Mouse (Mus musculus): ENCODE data around the gene Sp2.

Gene Sp2

DNA sequence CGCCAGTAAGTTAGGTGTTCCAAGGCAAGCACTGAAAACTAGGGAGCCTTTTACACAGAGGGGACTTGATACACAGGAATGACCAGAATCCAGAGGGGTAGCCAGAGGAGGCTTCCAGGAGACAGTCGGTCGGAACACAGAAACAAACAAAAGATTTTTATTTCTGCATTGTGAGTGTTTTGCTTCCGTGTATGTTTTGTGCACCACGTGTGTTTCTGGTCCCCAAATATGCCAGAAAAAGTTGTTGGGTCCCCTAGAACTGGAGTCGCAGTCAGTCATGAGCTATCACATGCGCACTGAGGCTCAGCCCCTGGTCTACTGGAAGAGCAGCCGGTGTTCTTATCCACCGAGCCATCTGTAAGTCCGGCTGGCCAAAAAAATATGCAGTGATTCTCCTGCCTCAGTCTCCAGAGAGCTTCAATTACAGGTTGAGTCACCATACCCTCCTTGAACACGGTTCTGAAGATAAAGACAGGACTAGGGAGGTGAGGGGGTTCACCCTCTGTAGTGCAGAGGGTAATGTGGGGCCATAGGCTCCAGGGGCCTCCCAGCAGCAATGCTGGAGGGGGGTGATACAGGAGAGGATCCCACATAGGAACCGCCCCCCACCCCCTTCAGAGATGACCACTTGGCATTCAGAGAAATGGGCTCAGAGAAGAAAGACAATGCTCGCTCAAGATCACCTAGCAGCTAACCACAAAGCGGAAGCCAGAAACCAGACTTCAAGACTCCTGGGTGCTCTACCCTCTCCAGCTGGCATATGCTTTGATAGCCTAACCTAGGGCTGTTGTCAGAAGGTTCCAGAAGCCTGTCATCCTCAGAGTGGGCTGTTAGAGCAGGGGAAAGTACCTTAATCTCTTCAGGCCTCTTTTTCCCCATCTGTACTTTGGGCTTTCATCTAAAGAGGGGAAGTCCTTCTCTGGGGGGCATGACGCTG is 13.3 kb upstream of the Sp2 start:
- DNase-seq (ENCODE audit: low spot score in 2 of 2) = no peak

DNA sequence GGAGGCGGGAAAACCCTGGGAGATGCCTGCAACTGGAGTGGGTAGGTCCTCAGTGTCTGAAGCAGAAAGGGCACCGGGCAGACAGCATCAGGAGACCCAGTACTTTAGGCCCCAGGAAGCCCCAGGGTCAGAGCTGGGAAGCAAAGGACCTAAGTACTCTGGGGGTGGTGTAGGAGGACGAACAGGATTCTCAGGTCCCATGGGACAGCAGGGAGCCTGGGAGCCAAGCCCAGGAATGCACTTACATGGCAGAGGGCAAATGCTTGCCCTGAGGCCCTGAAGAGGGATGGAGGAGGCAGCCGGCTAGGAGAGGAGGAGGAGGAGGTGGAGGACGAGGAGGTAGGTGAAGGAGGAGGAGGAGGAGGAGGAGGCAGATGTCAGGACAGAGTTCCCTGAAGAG is 12.3 kb upstream of the Sp2 start:
- DNase-seq (ENCODE audit: low spot score in 2 of 2) = no peak

DNA sequence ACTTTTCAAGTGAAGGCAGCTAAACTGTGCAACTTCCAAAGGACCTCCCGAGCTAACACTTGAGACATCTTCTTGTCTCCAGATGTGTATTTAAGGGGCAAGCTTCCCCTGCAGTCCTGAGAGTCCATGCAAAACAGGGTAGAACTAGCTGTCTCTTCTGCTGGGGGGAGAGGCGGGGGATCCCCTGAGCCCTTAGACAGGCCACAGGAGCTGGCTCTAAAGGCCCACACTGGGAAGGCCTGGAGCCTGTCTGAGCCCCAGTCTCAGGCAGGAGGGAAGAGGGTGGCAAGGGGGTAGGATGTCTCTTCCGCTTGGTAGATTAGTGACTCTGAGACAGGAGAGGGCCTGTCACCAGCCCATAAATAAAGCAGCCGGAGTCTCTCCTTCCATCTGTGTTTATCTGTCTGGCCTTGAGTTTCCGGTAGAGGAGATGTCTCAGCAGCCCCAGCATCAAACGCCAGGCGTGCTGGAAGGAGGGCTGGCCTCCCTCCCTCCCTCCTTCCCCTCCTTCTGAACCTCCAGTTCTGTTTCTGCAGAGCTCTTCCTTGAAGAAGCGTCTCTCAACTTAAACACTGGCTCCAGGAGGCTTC is 10.1 kb upstream of the Sp2 start:
- no peak for DNase-seq (ENCODE audit: low spot score in 2 of 2)

DNA sequence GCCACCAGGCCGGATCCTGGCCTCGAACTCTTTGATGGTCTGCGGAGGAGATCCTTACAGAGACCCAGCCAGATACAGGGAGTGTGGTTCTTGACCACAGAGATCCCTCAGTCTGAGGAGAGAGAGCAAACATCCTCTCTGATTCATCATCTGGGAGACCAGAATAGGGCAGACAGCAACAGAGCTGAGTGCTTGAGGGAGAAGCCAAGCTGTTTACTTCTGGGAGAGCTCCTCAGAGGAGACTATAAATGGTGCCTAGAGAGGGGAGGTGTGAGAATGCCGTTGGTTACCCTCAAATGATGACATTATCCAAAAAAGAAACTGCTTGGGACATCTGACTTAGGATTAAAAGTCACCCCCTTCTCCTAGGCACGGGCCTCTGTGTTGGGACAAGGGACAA is 8.7 kb upstream of the Sp2 start:
- DNase-seq (ENCODE audit: low spot score in 2 of 2) = no peak

DNA sequence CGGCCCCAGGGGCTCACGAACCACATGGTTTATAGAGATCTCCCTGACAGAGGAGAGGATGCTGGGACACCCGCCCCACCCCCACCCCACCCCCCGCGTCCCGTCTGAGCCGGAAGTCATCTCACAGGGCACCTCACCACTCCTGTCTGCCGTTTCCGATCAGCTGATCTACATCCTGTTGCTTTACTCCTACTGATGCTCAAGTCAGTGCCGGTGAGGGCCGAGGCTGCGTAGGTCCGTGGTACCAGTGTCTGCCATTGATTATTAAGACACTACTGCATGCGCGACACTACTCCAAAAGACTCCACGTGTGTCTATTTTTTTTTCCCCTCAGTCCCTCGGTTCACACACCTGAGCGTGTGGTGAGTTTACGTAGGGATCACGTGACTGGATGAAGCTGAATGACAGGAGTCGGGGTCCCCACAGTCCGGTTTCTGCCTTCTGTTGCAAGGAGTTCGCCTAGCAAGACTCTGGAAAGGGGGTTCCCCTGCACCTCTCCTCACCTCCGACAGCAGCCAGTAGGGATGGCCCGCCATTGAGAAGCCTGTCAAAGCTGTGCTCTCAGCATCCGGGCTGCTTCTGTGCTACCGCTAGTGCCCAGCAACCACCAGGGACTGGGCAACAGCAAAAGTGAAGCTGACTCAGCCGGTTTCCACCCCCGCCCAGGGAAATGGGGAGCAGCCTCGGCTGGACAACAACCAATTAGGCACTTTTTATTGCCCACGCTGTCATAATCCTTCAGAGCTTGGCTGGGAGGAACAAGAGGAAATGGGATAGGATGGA is 5.3 kb upstream of the Sp2 start:
- peak in 1 of 2 experiments; percentile 14 for DNase-seq (ENCODE audit: low spot score in 2 of 2)

DNA sequence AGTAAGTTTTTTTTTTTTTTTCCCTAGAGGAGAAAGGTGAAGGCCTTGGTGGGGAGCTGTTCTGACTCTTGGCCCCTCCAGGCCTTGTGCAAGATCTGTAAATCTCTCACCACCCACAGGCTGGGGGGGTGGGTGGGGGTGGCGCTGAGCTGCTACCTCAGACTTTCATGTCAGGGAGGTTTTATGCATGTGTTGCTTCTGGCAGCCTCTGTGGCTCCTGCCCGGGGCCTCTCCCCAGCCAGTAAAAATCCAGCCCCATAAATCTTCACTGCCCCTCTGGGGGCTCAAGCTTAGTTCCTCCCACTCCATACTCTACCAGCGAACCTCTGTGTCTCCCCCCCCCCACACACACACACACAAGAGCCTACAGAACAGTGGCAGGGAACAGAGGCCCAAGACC is 3.7 kb upstream of the Sp2 start:
- no peak for DNase-seq (ENCODE audit: low spot score in 2 of 2)

DNA sequence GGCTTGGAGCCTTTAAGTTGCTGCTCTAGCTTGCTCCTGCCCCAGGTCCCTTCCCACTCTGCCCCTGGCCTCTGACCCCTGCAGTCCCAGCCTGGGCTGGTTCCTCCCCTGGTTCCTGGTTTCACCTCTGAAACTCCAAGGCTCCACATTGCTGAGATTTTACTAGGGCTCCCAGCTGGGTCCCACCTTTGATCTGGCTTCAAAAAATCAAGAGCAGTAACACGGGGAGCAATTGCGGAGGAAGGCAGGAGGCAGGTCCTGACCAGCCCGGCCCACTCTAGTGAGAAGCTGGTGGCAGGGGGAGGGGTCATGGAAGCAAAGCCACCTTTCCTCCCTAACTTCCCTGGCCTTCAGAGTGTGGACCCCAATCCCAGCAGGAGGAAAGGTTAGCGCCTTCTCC is 2.1 kb upstream of the Sp2 start:
- DNase-seq (ENCODE audit: low spot score in 2 of 2) = no peak

DNA sequence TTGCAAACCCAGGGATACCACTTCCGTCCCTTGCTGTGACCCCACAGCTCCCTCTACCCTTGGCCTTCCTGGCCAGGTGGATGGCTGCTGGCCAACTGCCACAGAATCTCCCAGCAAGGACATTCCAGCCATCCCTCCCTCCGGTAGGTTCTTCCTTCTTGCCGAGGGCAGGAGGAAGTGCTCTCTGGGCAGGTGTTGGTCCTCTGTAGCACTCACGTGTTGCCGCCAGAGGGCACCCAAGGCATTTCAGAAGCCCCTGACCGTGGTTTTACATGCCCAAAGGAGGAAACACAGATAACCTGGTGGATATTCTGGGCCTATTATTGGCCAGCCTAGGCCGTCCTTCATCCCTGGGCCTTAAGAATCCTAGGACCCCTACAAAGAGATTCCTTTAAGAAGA is 404 bp downstream of the Sp2 start:
- DNase-seq (ENCODE audit: low spot score in 2 of 2) = peak; percentile 65 to 76

DNA sequence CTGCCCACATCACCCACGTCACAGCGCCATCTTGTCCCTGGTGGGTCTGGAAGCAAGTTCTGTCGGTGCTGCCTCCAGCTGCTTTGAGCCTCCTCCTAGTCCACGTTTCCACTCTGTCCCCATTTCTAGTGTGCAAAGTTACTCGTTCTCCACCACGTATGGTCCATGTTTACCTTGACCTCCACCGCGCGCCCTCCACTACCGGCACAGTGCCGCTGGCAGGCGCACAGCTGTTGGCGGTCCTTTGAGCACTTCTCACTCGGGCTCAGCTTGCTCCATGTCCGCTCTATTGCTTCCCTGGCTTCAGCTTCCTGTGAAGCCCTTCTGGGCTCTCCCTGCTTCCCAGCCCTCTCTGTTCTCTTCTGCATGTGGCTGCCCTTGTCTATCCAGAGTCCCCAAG is 1.3 kb downstream of the Sp2 start:
- no peak for DNase-seq (ENCODE audit: low spot score in 2 of 2)

DNA sequence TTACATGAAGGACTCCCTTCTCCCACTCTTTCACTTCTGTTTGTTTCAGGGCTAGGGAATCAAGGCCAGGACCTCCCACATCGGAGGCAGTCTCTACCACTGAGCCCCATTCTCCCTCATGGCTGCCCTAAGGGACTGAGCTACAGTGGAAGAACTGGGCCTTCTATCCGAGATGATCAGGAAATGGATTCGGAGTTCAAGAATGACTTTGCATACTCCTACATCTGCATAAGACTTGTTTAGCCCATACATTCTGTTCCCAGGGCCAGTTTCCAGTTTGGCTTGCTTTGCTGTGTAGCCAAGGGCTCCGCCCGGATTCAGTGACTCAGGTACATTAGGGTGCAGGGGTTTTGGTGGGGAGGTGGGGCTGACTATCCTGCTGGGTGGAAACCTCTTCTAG is 2.7 kb downstream of the Sp2 start:
- no peak for DNase-seq (ENCODE audit: low spot score in 2 of 2)

DNA sequence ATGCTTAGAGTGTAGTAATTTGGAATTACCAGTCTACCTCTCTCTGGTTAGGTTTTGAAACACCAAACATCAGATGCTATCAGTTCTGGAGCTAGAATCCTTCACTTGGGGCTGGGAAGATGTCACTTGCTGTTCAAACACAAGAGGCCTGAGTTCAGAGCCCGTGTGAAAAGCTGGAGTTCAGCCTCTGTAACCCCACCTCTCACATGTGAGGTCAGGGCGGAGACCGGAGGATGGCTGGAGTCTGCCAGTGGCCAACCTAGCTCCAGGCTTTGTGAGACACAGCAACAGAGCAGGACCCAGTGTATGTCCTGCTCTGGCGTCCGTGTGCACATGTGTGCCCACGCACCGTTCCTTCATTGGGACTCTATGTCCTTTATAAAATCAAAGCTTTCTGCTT is 3.4 kb downstream of the Sp2 start:
- DNase-seq (ENCODE audit: low spot score in 2 of 2) = no peak

DNA sequence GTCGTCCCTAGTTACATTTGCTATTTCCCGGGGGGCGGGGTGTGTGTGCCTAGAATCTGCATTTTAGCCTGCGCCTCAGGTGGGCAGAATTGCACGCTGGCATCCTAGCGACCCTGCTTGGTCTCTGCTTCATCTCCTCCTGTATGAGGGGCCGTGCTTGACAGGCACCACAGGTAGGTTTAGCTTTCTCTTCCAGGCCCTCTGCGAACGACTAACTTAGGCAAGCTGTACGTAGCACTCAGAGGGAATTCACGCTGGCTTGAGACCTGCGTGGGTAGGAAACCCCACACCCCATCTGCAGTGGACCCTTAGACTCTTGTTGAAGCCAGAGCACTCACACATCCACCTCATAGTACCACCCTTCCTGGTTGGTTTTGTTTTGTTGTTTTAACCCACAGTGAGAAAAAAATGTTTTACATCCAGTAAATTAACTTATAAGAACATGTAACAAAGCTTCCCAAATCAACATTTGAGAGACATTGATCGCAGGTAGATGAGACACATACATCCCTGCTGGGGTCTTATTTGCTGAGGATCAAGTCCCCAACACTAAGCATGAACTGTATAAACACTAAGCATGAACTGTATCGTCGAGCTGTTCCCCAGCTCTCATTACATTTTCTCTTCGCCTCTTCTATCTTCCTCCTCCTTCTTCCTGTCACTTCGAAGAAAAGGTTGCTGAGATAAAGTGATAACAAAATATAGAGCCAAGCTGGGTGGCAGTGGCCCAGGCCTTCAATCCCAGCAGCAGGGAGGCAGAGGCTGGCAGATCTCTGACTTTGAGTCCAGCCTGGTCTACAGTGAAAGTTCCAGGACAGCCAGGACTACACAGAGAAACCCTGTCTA is 4.1 kb downstream of the Sp2 start:
- DNase-seq (ENCODE audit: low spot score in 2 of 2) = no peak

DNA sequence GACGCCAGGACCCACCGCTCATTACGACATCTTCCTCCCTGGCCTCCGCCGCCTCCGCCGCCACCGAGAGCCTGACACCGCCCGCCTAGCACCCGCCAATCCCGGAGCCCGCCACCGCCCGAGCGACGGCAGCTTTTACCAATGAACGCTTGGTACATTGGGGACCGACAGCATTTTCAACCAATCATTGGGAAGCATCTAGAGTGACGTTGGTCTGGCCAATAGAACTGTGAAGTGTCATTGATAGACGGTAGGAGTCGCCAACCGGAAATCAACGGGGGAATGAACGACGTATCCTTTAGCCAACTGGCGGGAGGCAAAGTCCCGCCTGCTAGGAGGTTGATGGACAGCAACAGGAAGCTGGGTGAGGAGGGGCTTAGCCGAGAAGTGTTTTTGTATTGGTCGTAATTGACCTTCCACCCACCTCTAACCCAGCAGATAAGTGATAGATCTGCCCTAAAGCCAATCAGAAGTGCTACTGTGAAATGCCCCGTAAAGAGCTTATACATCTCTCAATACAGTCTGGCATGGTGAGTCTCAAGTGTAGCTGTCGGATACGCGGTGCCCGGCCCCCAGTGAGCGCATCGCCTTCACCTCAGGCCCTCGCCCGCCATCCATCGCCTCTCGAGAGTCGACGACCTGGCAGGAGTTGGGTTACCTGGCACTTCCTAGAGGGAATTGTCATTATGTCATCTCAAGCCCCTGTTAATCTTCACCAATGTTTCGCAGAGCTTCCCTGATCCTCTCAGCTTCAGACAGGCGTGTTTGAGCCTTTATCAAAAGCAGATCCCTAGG is 5.0 kb downstream of the Sp2 start:
- peak; percentile 96 to 97 for DNase-seq (ENCODE audit: low spot score in 2 of 2)

DNA sequence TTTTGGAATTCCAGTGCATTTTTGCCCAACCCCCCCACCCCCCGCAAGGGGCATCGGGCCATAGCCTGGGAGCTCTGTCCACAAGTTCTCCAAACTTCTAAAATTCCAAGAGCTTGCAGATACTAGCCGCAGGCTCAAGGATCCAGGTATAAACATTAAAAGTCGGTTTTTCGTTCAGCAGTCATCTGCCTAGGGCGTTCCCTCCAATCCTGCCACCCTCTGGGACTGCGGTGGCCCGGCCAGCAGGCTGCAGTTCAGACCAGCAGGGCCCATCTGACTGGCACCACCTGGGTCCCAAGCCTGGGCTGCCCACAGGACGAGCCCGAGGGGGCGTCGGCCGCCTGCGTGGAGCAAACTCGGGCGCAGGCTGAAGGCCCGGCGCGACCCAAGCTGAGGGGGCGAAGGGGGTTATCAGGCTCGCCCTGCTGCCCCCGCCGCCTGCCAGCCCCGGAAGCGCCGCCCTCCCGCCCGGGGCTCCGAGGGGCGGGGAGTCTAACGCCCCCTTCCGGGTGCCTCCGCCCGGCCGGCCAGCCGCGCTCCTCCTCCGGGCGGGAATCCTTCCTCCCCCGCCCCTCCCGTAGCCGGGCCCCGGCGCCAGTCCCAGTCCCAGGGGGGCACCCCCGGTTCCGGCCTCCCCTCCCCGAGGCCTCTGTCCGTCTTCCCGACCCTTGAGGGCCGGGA is 5.7 kb downstream of the Sp2 start:
- peak; percentile 76 to 82 for DNase-seq (ENCODE audit: low spot score in 2 of 2)

DNA sequence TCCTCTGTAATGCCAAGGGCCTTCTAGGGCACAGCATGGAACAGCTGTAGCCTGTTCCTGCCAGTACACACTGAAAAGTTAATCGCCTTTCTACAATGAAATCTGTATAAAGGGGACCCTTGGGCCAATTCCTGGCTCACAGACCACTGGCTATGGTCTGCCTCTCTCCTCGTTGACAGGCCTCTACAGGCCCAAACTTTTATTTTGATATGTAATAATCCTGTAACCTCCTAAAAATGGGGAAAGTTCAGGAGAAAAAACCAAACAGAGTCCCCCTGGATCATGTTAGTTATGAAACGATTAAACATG is 6.4 kb downstream of the Sp2 start:
- DNase-seq (ENCODE audit: low spot score in 2 of 2) = no peak

DNA sequence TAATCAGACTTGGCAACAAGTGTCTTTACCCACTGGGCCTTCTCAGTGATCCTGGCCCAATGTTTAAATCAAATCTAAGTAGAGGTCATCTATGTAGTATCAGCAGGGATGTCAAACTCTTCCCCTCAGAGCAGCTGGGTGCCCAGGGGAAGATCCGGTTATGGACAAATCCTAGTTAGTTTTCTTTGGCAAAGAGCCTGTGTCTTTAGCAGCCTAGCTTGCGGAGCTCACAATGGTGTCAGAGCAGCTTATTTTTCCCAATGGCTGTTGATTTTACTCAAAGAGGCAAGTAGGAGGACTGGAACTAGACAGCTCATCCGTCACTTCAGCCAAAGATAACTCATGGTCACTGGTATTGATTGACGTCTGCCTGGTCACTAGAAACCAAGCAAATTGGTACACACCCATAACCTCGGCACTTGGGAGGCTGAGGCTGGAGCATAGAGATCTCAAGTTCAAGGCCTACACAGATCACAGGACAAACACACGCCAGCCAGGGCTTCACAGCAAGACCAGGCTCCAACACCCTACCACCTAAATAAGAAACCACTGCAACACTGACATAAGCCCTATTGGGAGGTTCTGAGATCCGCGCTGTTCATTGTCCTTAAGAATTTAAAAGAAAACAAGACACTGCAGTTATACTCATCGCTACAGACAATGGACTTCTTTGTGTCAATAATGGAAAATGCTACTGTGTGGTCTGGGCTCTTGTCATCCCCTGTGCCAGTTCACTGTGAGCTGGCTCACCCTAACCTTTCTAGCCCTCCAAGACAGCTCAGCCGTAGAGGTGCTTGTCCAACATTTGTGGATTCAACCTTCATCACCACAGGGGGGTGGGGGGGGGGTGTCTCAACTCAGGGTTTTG is 7.0 kb downstream of the Sp2 start:
- DNase-seq (ENCODE audit: low spot score in 2 of 2) = no peak

DNA sequence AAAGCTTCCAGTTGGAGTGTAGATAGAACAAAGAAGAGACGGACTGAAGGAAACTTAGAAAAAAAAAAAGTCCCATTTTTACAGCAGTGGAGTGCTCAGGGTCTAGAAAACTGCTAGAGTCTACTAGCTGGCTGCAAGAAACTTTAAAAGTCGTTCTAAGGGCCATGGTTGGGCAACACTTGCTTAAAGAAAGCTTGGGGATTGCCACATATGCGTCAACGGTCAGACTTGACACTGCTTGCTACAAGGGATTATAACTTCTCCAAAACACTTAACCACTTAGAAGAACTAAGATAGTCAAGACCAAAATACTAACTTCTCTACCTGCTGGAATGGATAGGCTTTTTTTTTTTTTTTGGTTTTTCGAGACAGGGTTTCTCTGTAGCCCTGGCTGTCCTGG is 7.9 kb downstream of the Sp2 start:
- no peak for DNase-seq (ENCODE audit: low spot score in 2 of 2)

DNA sequence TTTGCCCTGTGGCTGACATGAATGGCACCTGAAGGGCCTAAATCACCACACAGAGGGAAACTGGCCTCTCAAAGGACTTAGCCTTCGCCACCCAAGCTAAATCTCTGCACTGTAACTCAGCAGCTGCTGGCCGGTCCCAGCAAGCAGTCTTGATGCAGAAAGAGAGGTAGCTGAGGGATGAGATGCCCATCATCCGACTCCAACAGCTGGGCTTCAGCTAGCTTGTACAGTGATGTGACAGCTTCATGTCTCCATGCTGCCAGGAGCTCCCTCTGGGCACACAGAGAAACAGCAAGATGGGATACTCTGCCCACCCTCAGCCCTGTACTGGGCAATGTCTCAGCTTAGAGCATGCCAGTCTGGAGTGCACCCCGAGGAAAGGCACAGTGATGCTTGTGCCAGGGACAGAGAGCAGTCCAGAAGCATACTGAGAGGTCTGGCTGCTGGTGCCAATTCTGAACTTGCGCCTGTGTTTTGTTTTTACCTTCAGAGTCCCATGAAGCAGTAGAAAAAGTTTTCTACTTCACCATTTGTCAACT is 9.3 kb downstream of the Sp2 start:
- no peak for DNase-seq (ENCODE audit: low spot score in 2 of 2)

DNA sequence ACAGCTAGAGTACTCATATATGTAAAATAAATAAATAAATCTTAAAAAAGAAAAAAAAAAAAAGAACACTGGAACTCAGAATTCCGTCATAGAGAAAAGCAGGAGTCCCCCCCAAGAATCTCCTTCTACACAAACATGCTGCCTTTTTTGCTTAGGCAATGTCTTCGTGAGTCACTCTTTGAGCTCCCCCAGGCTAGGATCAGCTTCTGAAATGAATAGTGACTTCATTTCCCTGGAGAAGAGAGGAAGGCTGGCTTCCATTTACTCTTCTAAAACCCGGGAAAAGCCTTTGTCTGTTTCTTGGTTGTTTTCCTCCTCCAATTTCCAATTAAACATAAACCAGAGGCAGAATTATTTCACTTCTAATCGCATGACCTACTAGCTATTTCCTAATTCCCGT is 9.9 kb downstream of the Sp2 start:
- DNase-seq (ENCODE audit: low spot score in 2 of 2) = no peak

All from spleen, postnatal 14 days (tissue).